Mouse (Mus musculus) lung, embryonic 15.5 days (tissue): ENCODE results near the gene Sdsl. TPM values are rescaled to one million over a fixed set of nuclear protein-coding genes. Genes with fewer than 3 reads are reported as not detected.

Experiments
- ATAC-seq: fragments of 200-750 bp; cut with Nextera tagmentation; 2 replicates; pipeline ENCODE4 v1.8.0; 2017; ENCODE audit warnings: moderate number of reproducible peaks, borderline replicate concordance; ENCODE audit not compliant: low FRiP score, low TSS enrichment; ENCODE audit errors: extremely low read depth
- H3K27ac ChIP-seq: fragments of 300-500 bp; sonication (generic); 2 replicates; pipeline ENCODE4 v1.5.1; 2015; ENCODE audit warnings: moderate library complexity, mild to moderate bottlenecking, inconsistent platforms
- H3K27me3 ChIP-seq: fragments of 300-500 bp; sonication (generic); 2 replicates; pipeline ENCODE4 v1.6.1; 2015; ENCODE audit warnings: inconsistent platforms
- H3K36me3 ChIP-seq: fragments of 300-500 bp; sonication (generic); 2 replicates; pipeline ENCODE4 v1.6.1; 2015; ENCODE audit warnings: inconsistent platforms
- H3K4me1 ChIP-seq: fragments of 300-500 bp; sonication (generic); 2 replicates; pipeline ENCODE4 v1.6.1; 2015; ENCODE audit warnings: inconsistent platforms
- H3K4me2 ChIP-seq: fragments of 300-500 bp; sonication (generic); 2 replicates; pipeline ENCODE4 v1.6.1; 2015; ENCODE audit warnings: inconsistent platforms, mild to moderate bottlenecking, moderate library complexity
- H3K4me3 ChIP-seq: fragments of 300-500 bp; sonication (generic); 2 replicates; pipeline ENCODE4 v1.5.1; 2015; ENCODE audit warnings: mild to moderate bottlenecking, inconsistent platforms
- H3K9ac ChIP-seq: fragments of 300-500 bp; sonication (generic); 2 replicates; pipeline ENCODE4 v1.6.1; 2015; ENCODE audit warnings: inconsistent platforms
- H3K9me3 ChIP-seq: fragments of 300-500 bp; sonication (generic); 2 replicates; pipeline ENCODE4 v1.6.1; 2016; ENCODE audit warnings: inconsistent platforms
- WGBS: fragments of 180-500 bp; shearing (Covaris S2); methylation state at CpG from one replicate; pipeline ENCODE4 v1.1.7; 2015; 5-methylcytosine and 5-hydroxymethylcytosine counted together
- polyA plus RNA-seq: library from polyadenylated mRNA; unstranded; fragments of >200 nt; fragmentation: Nextera tagmentation; extraction: Ambion mirVana; gene quantifications from 2 replicates; pipeline ENCODE4 v1.2.1, GENCODE M21; 2015

The Sdsl gene
- polyA plus RNA-seq, 1 experiment from 2014 or later: 7.3 TPM

DNA sequence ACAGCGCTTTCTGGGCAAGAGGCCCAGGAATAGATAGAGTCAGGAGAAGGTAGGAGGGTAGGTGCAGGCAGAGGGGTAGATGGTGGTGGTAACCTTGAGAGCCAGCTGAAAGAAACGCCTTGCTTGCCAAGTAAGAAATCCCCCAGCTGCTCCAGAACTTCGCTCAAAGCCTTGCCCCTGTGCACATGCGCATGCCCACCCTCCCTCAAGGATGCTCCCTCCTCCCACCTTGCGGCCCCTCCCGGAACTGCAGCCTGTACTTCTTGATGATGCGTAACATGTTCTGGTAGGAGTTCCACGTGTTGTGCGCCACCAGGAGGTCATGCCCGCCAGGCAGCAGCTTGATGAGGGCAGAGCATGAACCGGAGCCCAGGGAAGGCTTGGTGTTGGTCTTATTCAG is 19.8 kb upstream of the Sdsl start:
- Histone ChIP-seq H3K27me3 (no peaks in the 10 kb centered on the region), H3K9ac (no peak overlapping the region), H3K36me3 (0 out of 2 replicates have a peak, but pooled peaks cover 11% of the 10 kb centered on the region), H3K4me1 (no peaks in the 10 kb centered on the region), H3K4me3 (no peak overlapping the region), H3K4me2 (no peak overlapping the region), H3K27ac (no peak overlapping the region), H3K9me3 (no peaks in the 10 kb centered on the region)
- 64% methylated on average over 11 of the region's 11 CpGs for WGBS
- ATAC-seq: no peak

DNA sequence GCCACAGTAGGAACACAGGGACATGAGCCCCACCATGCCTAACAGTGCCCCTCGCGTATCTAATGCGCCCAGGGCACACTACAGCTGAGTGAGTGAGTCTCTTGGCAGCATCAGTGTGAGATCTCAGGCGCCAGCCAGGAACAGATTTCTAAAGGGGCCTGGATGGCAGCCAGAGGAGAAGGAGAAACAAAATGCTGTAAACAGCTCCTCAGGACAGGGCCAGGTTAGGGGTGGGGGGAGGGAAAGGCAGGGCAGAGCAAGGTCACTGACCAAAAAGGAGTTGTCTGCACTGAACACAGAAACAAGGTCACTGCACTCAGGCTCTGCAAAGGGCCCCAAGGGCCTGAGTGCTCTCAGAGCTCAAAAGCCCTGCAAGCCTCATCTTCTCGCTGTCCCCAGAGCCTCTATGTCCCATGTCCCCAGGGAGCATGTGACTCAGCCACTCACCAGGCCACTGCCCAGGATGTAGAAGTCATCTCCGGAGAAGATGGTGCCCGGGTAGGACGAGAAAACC is 18.1 kb upstream of the Sdsl start:
- Histone ChIP-seq H3K4me1 (no peaks in the 10 kb centered on the region), H3K9me3 (no peaks in the 10 kb centered on the region), H3K4me2 (no peak overlapping the region), H3K27me3 (no peaks in the 10 kb centered on the region), H3K36me3 (peaks cover 22% of the 10 kb centered on the region; the same call in 1 of the 2 replicates), H3K9ac (no peak overlapping the region), H3K27ac (no peak overlapping the region), H3K4me3 (no peak overlapping the region)
- 72% methylated on average over 8 of the region's 8 CpGs for WGBS
- ATAC-seq: no peak

DNA sequence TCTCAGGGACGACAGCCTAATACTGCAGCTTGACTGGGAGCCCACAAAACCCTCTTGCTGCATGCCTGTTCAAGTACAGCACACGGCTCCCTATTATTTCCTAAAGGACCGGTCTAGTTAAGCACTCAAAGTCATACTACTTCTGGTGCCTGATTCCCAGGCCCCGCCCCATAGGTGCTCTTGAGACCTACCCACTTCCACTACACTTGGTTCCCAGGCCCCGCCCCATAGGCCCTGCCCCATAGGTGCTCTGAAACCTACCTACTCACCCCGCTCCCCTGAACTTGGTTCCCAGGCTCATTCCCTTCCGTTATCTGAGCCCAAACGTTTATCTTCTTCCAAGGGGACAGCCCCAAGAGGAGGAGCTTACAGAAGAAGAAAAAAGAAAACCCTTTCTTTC is 15.2 kb upstream of the Sdsl start:
- H3K4me2 ChIP-seq: no peak overlapping the region
- peaks cover 25% of the 10 kb centered on the region; the same call in 1 of the 2 replicates for H3K36me3 ChIP-seq
- no peak overlapping the region for H3K4me3 ChIP-seq
- H3K4me1 ChIP-seq: no peaks in the 10 kb centered on the region
- H3K9me3 ChIP-seq: no peaks in the 10 kb centered on the region
- H3K27ac ChIP-seq: no peak overlapping the region
- no peaks in the 10 kb centered on the region for H3K27me3 ChIP-seq
- 68% methylated on average over 8 of the region's 8 CpGs for WGBS
- no peak for ATAC-seq
- H3K9ac ChIP-seq: no peak overlapping the region

DNA sequence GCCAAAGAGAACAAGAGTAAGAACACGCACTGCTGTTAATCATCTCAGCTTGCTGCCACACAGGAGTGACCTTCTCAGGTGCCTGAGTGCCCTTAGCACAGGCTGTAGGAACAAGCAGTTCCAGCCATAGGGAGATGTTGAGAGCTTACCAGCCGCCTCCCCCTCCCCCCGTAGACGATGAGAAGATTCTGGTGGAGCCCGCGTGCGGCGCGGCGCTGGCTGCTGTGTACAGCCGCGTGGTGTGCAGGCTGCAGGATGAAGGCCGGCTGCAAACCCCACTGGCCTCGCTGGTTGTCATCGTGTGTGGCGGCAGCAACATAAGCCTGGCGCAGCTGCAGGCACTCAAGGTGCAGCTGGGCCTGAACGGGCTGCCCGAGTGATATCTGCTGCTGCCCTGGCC is 10.8 kb upstream of the Sdsl start:
- ATAC-seq: no peak
- Histone ChIP-seq H3K4me1 (no peaks in the 10 kb centered on the region), H3K27ac (no peak overlapping the region), H3K4me2 (no peak overlapping the region), H3K36me3 (peaks cover 17% of the 10 kb centered on the region; the same call in 1 of the 2 replicates), H3K27me3 (no peaks in the 10 kb centered on the region), H3K9me3 (no peaks in the 10 kb centered on the region), H3K9ac (no peak overlapping the region), H3K4me3 (no peak overlapping the region)
- WGBS: 68% methylated on average over 19 of the region's 19 CpGs

DNA sequence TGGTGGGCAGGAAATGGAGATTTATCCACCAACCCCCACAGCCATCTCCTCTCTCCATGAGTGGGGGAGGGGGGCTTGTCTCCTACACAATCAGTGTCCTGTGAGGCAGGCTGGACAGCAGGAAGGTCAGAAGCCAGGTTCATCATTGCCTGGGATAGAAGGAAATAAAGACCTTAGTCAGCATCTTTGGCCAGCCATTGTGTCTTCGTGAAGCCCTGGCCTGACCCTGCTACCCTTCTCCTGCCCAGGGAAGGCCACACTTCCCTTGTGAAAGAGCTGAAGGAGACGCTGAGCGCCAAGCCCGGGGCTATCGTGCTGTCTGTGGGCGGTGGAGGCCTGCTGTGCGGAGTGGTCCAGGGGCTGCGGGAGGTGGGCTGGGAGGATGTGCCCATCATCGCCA is 8.6 kb upstream of the Sdsl start:
- ATAC-seq: no peak
- H3K4me1 ChIP-seq: no peaks in the 10 kb centered on the region
- WGBS: 63% methylated on average over 9 of the region's 9 CpGs
- no peak overlapping the region for H3K27ac ChIP-seq
- H3K4me2 ChIP-seq: no peak overlapping the region
- peaks cover 7% of the 10 kb centered on the region; the same call in 1 of the 2 replicates for H3K36me3 ChIP-seq
- H3K9ac ChIP-seq: no peak overlapping the region
- no peak overlapping the region for H3K4me3 ChIP-seq
- H3K9me3 ChIP-seq: no peaks in the 10 kb centered on the region
- no peaks in the 10 kb centered on the region for H3K27me3 ChIP-seq

DNA sequence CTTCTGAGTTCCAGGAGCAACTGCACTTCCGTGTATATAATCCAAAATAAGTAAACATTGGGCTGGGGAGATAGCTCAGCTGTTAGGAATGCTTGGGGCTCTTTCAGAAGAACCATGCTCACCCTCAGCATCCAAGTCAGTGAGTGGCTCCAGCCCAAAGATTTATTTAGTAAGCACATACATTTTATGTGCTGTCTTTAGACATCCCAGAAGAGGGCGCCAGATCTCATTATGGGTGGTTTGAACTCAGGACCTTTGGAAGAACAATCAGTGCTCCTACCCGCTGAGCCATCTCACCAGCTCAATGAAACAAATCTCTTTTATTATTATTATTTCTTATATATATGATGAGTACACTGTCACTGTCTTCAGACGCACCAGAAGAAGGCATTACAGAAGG is 6.9 kb upstream of the Sdsl start:
- H3K27ac ChIP-seq: no peak overlapping the region
- ATAC-seq: no peak
- WGBS: 57% methylated on average over 4 of the region's 4 CpGs

DNA sequence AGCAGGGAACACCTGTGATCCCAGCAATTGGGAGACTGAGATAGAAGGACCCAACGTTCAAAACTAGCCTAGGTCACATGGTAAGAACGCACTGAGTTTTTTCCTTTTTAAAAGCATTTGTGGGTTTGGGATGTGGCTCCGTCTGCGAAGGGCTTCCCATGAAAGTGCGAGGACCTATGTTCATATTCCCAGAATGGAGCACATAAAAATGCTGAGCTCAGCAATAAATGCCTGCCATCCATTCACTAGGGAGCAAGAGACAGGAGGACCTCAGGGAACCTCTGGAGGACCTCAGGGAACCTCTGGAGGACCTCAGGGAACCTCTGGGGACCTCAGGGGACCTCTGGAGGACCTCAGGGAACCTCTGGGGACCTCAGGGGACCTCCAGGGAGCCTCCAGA is 5.4 kb upstream of the Sdsl start:
- H3K4me2 ChIP-seq: no peak overlapping the region
- no peaks in the 10 kb centered on the region for H3K27me3 ChIP-seq
- no peak overlapping the region for H3K9ac ChIP-seq
- ATAC-seq: no peak
- no peaks in the 10 kb centered on the region for H3K9me3 ChIP-seq
- H3K4me3 ChIP-seq: no peak overlapping the region
- H3K4me1 ChIP-seq: no peaks in the 10 kb centered on the region
- no peak overlapping the region for H3K27ac ChIP-seq
- 84% methylated on average over 5 of the region's 5 CpGs for WGBS
- no peaks in the 10 kb centered on the region for H3K36me3 ChIP-seq

More for the DNA sequence above, 6.9 kb upstream of the Sdsl start:
- H3K4me3 ChIP-seq: no peak overlapping the region
- H3K27me3 ChIP-seq: no peaks in the 10 kb centered on the region
- H3K4me2 ChIP-seq: no peak overlapping the region
- H3K9me3 ChIP-seq: no peaks in the 10 kb centered on the region
- H3K4me1 ChIP-seq: no peaks in the 10 kb centered on the region
- no peak overlapping the region for H3K9ac ChIP-seq
- H3K36me3 ChIP-seq: 0 out of 2 replicates have a peak, but pooled peaks cover 3% of the 10 kb centered on the region

DNA sequence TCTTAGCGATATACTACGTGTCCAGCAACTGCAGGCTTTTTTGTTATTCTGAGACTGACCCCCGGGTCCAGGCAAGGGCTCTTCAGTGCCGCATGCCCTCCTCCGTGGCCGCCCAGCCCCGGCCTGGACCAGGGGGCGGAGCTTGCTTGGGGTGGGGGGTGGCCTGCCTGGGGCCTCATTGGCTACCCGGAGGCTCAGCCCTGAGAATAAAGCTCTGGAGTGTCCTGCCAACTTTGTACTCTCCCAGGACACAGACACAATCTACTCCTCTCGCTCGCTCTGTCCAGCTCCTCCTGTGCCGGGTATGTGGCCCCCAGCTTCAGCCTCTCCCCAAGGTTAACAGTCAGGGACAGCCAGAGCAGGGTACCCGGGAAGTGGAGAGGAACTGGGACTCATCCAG is 3.7 kb upstream of the Sdsl start, which contains the start of gene Sds:
Gene Sds, plus strand, starts transcription at position 231 of the 400 bp plus-strand sequence.
- Histone ChIP-seq H3K27me3 (no peaks in the 10 kb centered on the region), H3K9ac (no peak within 1 kb of the TSS), H3K4me1 (no peaks in the 10 kb centered on the region), H3K4me2 (no peak within 1 kb of the TSS), H3K27ac (no peak within 1 kb of the TSS), H3K9me3 (no peaks in the 10 kb centered on the region), H3K4me3 (no peak within 1 kb of the TSS), H3K36me3 (no peaks in the 10 kb centered on the region)
- 7% methylated on average over 13 of the region's 13 CpGs for WGBS
- no peak for ATAC-seq

DNA sequence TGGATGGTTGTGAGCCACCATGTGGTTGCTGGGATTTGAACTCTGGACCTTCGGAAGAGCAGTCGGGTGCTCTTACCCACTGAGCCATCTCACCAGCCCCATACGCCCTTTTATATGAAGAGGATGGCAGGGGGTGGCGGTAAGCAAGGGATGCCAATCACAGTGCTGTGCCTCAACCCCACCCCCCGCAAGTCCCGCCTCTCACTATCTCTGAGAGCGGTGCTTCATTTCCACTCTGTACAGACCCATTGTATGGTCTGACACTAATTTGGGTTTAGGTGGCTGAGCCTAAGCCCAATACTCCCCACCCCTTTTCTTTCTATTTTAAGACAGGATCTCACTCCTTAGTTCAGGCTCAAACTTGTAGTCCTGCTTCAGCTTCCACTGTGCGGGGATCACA is 3.3 kb upstream of the Sdsl start:
- no peak overlapping the region for H3K27ac ChIP-seq
- H3K9me3 ChIP-seq: no peaks in the 10 kb centered on the region
- no peaks in the 10 kb centered on the region for H3K27me3 ChIP-seq
- no peaks in the 10 kb centered on the region for H3K36me3 ChIP-seq
- H3K4me3 ChIP-seq: no peak overlapping the region
- no peak for ATAC-seq
- no peak overlapping the region for H3K9ac ChIP-seq
- no peak overlapping the region for H3K4me2 ChIP-seq
- WGBS: 54% methylated on average over 8 of the region's 8 CpGs
- H3K4me1 ChIP-seq: no peaks in the 10 kb centered on the region

DNA sequence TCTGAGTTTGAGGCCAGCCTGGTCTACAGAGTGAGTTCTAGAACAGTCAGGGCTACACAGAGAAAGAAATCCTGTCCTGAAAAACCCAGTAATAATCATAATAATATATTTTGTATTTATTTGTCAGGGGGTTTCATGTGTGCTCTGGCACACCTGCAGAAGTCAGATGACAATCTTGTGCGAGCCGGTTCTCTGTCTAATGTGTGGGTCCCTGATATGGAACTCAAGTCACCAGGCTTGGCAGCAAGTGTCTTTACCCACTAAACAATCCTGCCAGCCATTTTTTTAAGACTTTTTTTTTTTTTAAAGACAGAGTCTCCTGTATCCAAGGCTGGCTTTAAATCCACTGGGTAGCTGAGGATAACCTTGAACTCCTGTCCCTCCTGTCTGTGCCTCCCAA is 751 bp upstream of the Sdsl start:
- no peak overlapping the region for H3K4me2 ChIP-seq
- H3K4me1 ChIP-seq: no peaks in the 10 kb centered on the region
- H3K36me3 ChIP-seq: no peaks in the 10 kb centered on the region
- no peaks in the 10 kb centered on the region for H3K9me3 ChIP-seq
- H3K27me3 ChIP-seq: no peaks in the 10 kb centered on the region
- no peak overlapping the region for H3K4me3 ChIP-seq
- 86% methylated on average over 2 of the region's 2 CpGs for WGBS
- no peak for ATAC-seq
- no peak overlapping the region for H3K9ac ChIP-seq
- H3K27ac ChIP-seq: no peak overlapping the region

DNA sequence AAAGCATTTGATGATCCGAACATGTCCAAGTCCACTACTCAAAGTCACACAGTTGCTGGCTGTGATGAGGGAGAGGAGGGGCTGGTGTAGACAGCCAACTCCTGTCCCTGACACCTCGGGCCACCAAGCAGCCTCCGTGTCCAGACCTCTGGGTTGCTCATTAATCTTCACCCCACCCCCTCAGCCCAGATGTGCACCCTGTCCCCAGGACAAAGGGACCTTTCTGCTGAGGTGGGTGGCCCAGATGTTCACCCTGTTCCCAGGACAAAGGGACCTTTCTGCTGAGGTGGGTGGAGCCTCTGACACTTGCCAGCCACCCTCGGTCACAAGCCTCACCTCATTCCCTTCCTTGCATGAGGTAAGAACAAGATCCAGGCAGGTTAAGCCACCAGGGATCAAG is 1.1 kb downstream of the Sdsl start:
- ATAC-seq: no peak
- Histone ChIP-seq H3K27ac (no peak overlapping the region), H3K36me3 (no peaks in the 10 kb centered on the region), H3K4me2 (no peak overlapping the region), H3K4me1 (no peaks in the 10 kb centered on the region), H3K4me3 (no peak overlapping the region), H3K27me3 (no peaks in the 10 kb centered on the region), H3K9me3 (no peaks in the 10 kb centered on the region), H3K9ac (no peak overlapping the region)
- WGBS: 24% methylated on average over 4 of the region's 4 CpGs

DNA sequence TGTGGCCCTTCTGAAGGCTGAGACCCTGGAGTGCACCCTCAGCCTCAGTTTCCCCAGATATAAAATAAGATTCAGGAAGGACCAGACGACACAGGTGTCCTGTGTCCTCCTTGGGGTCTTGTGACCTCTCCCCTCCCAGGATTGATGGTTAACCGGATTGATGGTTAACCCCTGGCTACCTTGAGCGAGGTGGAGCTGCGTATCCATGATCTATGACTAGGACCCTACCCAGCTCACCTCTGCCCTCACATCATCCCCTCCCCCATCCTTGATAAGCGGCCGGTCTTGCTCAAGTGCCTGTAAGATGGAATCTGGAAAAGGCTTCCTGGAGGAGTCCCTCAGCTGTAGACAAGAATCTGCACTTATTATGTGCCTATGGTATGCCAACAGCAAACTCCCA is 3.8 kb downstream of the Sdsl start:
- no peak overlapping the region for H3K4me2 ChIP-seq
- no peaks in the 10 kb centered on the region for H3K4me1 ChIP-seq
- no peak overlapping the region for H3K9ac ChIP-seq
- H3K27ac ChIP-seq: no peak overlapping the region
- no peaks in the 10 kb centered on the region for H3K9me3 ChIP-seq
- ATAC-seq: no peak
- WGBS: 67% methylated on average over 6 of the region's 6 CpGs
- H3K4me3 ChIP-seq: no peak overlapping the region
- no peaks in the 10 kb centered on the region for H3K36me3 ChIP-seq
- H3K27me3 ChIP-seq: no peaks in the 10 kb centered on the region

DNA sequence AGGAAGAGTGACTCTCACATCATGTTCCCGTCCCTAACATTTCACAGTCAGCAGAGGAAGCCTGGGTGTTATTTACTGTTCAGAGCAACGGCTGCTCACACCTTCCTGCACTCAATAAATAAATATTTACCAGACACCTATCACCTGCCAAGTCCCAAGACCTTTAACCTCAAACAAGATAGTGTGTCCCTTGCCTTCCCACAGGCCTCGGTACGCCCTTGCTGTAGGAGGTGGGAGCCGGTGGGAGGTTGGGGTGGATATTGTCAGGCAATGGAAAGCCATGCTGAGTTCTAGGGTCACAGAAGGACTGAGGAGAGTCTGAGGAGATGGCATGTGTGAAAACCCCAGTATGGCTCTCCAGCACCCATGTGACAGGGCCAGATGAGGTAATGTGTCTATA is 4.3 kb downstream of the Sdsl start:
- Histone ChIP-seq H3K4me1 (no peaks in the 10 kb centered on the region), H3K36me3 (no peaks in the 10 kb centered on the region), H3K4me3 (no peak overlapping the region), H3K27ac (no peak overlapping the region), H3K4me2 (no peak overlapping the region), H3K27me3 (no peaks in the 10 kb centered on the region; the same call in 1 of the 2 replicates), H3K9ac (no peak overlapping the region), H3K9me3 (no peaks in the 10 kb centered on the region)
- ATAC-seq: no peak
- WGBS: 57% methylated on average over 5 of the region's 5 CpGs
